Mouse (Mus musculus): ENCODE data around the gene Sh3pxd2a. TPM values are rescaled to one million over a fixed set of nuclear protein-coding genes. Genes with fewer than 3 reads are reported as not detected.

The Sh3pxd2a gene
- polyA plus RNA-seq, 1 experiment from 2014 or later: 2.6 TPM

DNA sequence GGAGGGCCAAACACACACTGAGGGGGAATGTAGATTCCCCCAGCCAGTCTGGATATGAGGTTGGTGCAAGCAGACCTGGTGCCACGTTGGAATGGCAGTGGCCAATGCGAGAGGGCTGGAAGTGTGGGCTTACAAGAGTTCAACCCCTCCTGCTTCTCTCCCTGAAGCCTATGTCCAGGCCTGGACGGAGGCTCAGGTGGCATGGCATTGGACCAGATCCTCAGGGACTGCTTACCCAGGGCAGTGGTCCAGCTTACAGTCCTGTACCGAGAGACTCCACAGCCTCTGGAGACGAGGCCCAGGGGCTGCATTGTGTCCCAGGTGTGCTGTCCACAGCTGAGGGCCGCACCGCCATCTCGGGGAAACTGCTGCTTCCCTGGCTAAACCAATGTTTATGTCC, 218.7 kb downstream of the Sh3pxd2a start:
- DNase-seq (ENCODE audit: low spot score): no peak

DNA sequence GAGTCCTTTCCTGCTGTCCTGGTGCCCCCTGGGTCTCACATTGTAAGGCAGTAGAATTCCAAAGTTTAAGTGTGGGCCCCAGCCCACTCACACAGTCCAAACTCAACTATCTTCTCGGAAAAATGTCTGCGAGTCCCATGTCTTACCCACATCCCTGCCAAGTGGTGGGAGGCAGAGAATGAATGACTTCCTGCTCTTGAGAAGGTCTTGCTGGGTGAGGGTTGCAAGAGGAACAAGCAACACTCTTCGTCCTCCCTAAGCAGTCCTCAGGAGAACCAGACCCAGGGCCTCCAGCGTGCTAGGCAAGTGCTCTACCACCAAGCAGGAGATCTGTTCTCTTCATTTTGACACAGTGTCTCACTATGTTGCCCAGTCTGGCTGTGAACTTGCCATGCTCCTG, 222.0 kb downstream of the Sh3pxd2a start:
- DNase-seq (ENCODE audit: low spot score): no peak

DNA sequence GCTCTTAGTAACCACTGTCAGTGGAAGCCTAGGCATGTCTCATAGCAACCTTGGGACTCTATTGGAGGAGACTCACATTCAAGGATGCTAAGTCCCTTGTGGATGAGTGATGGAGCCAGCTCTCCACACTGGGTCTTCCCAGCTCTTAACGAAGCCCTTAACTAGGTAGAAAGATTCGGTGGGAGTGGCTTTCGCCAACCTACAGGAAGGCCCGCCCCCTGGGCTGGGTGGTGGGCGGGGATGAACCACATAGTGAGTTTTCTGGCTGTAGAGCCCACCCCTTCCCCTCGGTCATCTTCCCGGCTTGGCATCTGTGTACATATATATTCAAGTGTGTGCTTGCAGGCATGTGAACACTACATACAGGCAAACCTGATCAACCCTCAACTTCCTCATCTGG, 223.2 kb downstream of the Sh3pxd2a start:
- DNase-seq (ENCODE audit: low spot score): no peak

DNA sequence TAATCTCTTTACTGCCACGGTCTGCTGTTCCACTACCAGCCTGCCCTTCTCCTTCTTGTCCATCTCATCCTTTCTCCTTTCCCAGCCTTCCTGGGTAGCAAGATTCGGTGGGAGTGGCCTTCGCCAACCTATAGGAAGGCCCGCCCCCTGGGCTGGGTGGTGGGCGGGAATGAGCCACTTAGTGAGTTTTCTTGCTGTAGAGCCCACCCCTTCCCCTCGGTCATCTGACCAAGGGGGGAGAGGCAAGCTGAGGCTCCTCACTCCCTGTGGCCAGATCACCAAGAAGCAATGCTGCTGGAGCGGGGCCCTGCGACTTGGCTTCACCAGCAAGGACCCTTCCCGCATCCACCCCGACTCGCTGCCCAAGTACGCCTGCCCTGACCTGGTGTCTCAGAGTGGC, 224.1 kb downstream of the Sh3pxd2a start:
- DNase-seq (ENCODE audit: low spot score): no peak

DNA sequence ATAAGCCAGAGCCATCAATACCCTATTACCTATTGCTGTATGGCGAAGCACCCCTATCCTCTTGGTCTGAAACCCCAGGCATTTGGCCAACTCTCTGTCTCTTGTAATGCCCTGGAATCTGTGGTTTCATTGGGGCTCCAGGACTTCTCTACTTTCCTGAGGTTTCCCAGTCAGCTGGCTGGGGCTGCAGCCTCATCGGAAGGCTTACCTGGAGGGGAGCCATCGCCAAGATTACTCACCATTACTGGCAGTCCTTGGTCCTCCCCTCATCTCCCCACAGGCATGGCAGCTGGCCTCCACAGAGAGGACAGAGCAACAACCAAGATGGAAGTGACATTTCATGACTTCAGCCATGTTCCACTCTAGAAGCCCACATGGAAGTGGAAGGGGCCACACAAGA, 231.1 kb downstream of the Sh3pxd2a start:
- no peak for DNase-seq (ENCODE audit: low spot score)

DNA sequence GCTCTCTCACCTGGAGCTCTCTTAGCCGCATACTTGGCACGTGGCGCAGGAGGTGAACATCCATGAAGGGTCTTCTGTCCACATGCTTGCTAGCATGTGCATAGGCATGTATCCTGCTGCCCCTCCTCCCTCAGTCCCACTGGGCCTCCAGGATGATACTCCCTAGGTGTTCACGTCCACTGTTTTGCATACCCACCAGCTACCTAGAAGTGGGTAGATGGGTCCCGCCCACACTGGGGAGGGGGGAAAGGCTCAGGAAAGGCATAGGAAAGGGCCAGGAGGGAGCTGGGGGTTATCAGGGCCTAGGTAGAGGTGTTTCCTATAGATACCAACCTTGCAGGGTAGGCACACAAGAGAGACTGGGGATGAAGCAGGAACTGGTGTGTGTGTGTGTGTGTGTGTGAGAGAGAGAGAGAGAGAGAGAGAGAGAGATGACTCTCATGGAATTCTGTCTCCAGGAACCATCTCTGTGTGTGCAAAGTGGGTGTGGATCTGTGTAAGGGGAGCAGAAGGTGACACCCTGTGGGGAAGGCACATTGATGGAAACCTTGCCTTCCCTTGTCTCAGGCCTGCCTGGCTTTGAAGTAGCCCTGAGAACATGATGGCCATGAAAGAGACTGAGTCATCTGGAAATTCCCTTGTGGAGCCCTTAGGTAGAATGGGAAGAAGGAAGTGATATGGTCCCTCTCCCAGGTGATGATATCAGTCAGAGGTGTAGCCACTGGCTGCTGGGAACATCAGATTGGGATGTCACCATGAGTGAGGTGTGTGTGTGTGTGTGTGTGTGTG, 231.9 kb downstream of the Sh3pxd2a start:
- DNase-seq (ENCODE audit: low spot score): no peak

DNA sequence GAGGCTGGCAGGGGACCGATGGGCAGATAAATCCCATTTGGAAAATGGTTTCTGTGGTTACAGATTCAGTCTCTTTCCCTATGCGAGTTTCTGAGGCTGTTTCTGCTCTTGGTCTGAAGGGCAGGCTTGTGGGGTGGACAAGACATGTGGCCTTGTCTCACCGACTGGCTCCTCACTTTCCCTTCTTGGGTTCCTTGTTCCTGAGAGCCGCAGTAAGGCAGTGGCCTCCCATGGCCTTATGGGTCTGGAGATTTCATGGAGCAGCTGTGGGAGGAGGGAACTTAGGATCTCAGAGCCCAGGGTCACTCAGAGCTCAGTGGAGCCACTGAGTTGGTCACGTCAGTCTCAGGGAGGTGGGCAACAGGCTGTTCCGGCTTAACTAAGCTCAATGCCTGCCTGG, 232.8 kb downstream of the Sh3pxd2a start:
- DNase-seq (ENCODE audit: low spot score): no peak

DNA sequence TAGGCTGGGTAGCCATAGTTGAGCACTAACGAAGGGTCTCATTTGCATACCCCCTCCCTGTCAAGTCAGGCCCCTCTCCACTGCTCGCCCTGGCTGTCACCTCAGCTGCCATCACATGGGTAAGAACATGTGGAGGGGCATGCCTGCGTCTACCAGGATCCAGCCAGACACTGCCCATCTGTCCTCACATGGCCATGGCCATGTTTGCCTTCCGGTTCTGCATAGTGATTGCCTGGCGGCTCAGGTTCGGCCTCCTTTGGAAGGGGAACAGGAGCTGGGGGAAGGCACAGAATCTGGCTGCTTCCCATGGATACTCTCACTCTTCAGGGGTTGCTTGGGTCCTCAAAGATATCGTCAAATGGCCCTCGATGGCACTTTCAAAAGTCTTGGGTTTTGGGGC, 233.5 kb downstream of the Sh3pxd2a start:
- no peak for DNase-seq (ENCODE audit: low spot score)

DNA sequence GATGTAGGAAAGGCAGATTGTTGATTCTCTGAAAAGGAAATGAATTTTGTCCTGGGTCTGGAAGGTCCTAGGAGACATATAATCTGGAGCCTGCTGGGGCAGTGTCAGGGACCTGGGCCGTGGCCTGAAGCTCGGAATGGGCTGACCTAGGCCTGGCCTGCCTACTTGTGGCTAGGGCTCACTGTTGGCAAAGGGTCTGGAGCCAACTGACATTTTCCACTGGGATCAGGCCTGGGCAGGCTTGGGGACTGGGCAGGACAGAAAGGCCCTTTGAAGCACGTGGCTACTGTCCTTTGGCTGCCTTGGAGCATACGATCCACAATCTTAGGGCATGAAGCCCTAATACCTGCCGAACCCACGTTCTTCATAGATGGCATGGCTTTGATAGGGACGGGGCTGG, 234.1 kb downstream of the Sh3pxd2a start:
- no peak for DNase-seq (ENCODE audit: low spot score)

DNA sequence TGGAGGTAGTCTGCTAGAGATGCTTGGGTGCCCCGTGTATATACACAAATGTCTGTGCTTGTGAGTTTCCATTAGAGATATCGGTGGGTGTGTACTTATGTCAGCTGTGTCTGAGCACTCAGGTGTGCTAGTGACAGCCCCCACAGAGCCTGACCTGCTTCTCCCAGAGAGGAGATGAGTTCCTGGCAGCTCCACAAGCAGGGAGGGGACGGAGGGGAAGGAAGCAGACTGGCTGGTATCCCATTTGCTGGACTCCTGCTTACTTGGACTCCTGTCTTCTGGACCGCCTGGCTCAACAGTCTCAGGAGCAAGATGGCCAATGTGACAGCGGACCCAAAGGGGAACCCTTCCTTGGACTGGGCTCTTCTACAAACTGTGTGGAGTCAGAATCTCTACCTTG, 234.7 kb downstream of the Sh3pxd2a start:
- no peak for DNase-seq (ENCODE audit: low spot score)

DNA sequence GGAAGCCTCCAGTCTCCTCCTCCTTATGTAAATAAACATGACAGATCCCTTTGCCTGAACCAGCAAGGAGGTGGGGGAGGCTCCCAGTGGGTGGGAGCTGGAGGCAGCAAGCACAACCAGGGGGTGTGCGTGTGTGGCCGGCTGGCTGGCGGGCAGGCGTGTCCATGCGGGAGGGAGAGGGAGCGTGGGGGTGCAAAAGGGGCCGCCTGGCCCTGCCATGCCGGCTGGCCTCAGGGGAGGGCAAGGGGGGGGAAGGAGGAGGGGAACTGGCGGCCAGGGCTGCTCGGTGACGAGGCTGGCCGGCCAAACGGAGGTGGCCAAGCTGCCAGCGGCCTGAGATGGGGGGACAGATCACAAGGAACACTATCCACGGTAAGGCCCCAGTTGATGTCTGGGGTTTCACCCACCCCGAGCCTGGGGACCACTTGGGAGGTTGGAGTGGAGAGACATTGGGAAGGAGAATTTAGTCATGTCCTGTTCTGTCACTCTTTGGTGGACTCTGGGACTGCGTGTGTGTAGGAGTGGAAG, 235.4 kb downstream of the Sh3pxd2a start:
- no peak for DNase-seq (ENCODE audit: low spot score)

DNA sequence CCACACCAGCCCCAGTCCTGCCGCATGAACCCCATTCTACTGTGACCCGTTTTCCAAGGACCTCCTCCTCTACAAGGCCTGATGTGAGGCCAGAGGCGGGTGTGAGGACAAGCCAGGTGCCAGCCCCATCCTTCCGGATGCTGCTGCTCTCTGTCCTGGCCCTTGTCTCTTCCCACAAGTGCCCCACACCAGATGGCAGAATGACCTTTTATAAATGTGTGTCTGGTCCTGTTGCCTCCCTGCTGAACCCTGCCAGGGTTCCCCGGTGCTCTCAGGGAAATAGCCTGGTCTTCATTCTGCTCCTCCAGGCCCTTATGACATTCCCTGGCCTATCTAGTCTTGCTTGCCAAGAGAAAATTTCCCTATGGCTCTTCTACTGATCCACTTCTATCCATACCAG, 238.4 kb downstream of the Sh3pxd2a start:
- no peak for DNase-seq (ENCODE audit: low spot score)

DNA sequence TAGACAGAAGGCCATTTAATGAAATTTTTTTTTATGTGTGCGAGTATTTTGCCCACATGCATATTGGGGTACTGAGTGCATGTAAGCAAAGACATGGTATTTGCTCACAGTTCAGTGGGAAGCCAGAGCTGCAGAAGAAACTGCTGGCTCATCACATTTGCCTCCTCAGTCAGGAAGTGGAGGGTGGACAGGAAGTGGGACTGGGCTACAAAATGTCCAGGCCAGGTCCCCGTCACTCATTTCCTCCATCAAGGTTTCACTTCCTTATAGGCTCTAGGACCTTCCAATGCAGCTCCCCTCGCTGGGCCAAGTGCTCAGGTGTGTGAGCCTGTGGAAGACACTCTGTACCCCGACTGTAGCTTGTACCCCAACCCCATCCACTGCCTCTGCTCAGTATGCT, 239.5 kb downstream of the Sh3pxd2a start:
- DNase-seq (ENCODE audit: low spot score): no peak

DNA sequence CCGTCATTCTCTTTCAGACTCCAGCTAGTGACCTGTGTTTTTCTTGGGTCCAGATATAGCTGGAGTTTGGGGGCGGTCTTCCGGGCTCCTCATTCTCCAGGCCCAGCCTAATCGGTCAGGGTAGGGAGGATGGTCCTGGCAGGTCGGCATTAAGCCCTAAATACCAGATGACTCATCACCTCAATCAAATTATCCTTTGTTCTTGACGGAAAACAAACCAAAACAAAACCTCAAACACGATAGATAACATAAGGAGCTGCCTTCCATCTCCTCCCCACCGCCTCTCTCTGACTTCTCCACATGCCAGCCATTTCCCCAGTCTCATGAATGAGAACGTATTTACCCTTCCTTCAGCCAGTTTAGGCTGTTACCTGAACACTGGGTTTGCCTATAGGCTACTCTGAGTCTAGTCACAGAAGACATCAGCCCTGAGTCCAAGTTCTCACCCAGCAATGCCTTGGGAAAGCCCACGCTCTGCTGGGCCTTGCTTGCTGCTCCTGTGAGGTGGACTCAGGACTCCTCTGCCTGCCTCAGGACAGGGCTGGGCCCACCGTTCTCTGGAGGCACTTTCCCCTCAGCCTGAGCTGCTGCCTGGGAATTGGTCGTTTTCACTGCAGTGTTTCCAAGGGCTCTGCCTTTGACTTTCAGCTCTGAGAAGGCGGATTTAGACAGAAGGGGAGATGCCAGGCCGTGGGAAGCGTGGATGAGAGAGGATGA, 241.2 kb downstream of the Sh3pxd2a start:
- no peak for DNase-seq (ENCODE audit: low spot score)

DNA sequence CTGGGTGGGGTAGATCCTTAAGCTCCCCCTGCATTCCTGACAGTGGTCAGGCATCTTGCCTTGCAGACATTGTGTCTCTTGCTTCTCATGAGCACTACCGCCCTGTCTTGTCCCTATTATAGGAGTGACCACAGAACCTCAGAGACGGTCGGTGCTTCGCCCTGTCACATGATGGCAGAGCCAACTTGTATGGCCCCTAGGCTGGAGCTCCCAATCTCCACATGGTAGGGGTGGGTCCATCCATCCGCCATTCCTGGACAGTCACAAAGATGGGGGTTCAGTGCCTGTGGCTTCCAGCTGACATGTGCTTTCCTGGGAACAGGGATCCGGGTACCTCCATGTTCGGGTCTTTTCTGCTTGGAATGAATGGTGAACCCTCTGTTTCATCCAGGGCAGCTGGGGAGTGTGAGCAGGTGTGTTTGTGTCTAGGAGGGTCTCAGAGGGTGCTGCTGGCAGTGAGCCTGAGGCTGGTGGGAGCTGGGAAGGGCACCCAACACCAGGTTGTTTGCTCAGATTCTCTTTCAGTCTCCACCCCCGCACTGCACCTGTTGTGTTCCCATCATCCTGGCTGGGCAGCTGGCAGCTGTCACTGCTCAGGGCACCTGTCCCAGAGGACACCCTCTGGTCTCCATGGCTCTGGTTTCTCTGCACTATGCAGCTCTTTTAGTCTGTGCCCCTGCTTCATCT, 241.9 kb downstream of the Sh3pxd2a start:
- no peak for DNase-seq (ENCODE audit: low spot score)

DNA sequence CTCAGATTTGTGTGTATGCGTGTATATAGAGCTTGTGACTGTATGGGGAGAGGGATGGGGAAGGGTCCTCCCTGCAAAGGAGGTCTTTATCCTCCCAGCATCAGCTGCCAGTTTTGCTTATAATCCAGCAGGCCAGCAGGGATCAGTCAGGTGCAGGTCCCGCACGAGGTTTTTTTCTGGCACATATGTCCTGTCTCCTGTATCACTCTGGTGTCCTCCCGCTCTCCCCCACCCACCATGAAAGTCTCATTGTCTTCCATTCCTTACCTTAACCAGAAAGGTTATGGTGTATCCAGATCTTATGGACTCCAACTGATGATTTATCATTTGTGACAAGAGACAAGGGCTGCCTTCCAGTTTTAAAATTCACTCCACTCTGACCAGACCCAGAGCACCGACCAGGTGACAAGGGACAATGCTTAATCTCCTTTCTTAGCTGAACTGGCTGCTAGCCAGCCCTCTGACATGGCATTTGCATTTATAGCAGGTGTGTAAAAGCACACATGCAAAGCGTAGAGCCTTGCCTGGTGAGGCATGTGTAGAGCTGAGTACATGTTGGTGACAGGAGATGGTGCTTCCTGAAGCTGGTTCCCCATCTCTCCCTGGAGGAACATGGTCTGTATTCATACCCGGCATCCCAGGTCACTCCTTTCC, 242.6 kb downstream of the Sh3pxd2a start:
- no peak for DNase-seq (ENCODE audit: low spot score)

DNA sequence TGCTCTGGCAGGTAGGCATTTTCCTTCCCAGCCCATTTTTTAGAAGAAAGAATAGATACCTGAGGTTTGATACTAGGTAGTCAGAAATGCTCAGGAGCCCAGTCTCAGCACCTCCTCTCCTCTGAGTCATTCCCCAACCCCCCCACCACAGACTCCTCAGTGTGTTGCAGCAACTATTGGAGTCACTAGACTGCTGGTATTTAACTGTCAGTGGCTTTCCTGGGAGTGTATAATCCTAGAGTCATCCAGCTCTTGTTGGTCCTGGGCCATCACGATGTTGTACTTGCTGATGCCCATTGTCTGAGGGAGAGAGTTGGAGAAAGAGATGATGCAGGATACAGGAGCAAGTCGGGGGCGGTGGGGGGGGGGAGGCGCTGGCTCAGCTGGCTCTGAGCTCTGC, 243.2 kb downstream of the Sh3pxd2a start:
- no peak for DNase-seq (ENCODE audit: low spot score)

DNA sequence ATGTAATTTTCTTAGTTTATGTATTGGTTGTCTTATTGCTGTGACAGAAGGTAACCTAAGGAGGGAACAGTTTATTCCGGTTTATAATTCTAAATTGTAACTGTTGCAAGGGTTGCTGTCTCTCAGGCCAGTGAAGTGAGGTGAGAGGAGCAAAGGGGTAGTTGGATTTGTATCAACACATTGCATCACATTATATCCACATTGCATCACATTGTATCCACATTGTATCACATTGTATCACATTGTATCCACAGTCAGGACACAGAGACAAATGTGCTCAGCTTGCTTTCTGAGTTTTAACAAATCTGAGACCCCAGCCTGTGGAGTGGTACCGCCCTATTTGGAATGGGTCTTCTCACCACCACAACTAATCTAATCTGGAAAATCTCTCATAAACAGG, 244.0 kb downstream of the Sh3pxd2a start:
- no peak for DNase-seq (ENCODE audit: low spot score)

DNA sequence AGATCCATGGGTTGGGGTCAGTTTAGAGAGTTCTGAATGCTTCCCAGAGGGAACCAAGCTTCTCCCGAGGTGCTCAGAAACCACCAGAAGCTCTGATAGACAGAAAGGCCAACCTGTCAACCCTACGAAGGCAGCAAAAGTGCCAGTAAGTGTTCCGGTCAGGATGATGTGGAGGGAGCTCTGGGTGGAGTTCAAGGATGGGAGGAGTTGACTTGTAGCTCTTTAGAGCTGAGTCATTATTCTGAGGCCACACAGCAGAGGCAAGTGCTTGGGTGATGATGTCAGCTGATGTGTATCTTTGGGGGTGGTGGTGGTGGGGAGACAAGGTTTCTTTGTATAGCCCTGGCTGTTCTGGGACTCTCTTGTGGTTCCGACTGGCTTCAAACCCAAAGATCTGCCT, 244.6 kb downstream of the Sh3pxd2a start:
- no peak for DNase-seq (ENCODE audit: low spot score)

DNA sequence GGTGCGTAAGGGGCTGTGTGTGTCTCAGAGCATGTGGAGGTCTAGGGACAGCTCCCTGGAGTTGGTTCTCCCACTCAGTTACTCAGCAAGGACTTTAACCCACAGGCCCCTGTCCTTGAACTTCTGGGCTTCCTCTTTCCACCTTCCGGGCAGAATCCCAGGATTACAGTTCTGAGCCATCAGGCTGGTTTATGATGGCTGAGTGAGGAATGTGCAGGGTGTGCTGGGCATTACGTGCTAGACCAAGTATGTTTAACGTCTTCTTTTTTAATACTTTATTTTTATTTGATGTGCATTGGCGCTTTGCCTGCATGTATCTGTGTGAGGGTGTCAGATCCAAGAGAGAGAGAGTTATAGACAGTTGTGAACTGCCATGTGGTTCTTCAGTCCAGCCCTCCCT, 247.4 kb downstream of the Sh3pxd2a start:
- no peak for DNase-seq (ENCODE audit: low spot score)

DNA sequence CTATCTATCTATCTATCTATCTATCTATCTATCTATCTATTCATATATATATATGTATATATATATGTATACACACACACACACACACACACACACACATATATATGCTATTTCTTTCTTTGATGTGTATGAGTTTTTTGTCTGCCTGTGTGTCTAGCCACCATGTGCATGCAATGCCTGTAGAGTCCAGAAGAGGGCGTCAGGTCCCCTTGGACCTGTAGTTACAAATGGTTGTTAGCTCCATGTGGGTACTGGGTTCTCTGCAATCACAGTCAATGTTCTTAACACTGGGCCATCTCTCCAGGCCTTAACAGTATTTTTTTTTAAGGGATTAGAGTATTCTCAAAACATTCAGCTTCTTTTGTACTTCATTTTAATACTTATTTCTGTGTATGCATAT, 250.7 kb downstream of the Sh3pxd2a start:
- DNase-seq (ENCODE audit: low spot score): no peak

DNA sequence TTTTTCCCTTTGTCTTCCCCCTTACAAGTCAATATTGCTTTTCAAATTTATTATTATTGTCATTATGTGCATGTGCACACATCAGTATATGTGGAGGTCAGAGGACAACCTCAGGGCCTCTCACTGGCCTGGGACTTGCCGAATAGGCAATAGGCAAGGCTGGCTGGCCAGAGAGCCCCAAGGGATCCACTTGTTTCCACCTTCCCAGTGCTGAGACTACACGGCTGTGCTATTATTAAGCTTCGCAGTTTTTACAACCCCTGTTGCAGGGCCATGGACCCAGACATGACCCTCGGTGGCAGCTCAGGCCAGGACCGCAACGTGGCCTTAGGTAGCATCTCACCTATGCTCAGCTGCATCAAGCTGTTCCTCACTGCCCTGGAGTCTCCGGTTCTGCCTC, 251.8 kb downstream of the Sh3pxd2a start:
- no peak for DNase-seq (ENCODE audit: low spot score)

Measured in thymus, postnatal 0 days (tissue).